Mouse (Mus musculus) lung, embryonic 14.5 days (tissue): ENCODE results near the gene Bfsp2. TPM values are rescaled to one million over a fixed set of nuclear protein-coding genes. Genes with fewer than 3 reads are reported as not detected.

Experiments
- ATAC-seq: fragments of 200-750 bp; cut with Nextera tagmentation; 2 replicates; pipeline ENCODE4 v1.8.0; 2017; ENCODE audit warnings: mild to moderate bottlenecking, moderate TSS enrichment, moderate library complexity; ENCODE audit not compliant: insufficient read depth
- DNase-seq: peaks from one replicate; pipeline ENCODE4 v3.0.0-alpha.2; 2015
- H3K27ac ChIP-seq: fragments of 300-500 bp; sonication (generic); 2 replicates; pipeline ENCODE4 v1.5.1; 2014; ENCODE audit warnings: low read depth, mild to moderate bottlenecking, moderate library complexity
- H3K27me3 ChIP-seq: fragments of 300-500 bp; sonication (generic); 2 replicates; pipeline ENCODE4 v1.6.1; 2014; ENCODE audit warnings: low read length, control low read depth; ENCODE audit not compliant: insufficient read depth
- H3K36me3 ChIP-seq: fragments of 300-500 bp; sonication (generic); 2 replicates; pipeline ENCODE4 v1.6.1; 2014; ENCODE audit warnings: control low read depth; ENCODE audit not compliant: insufficient read depth
- H3K4me1 ChIP-seq: fragments of 300-500 bp; sonication (generic); 2 replicates; pipeline ENCODE4 v1.6.1; 2014; ENCODE audit warnings: antibody characterized with exemption, control low read depth; ENCODE audit not compliant: insufficient read depth
- H3K4me2 ChIP-seq: fragments of 300-500 bp; sonication (generic); 2 replicates; pipeline ENCODE4 v1.6.1; 2014; ENCODE audit warnings: mild to moderate bottlenecking
- H3K4me3 ChIP-seq: fragments of 300-500 bp; sonication (generic); 2 replicates; pipeline ENCODE4 v1.5.1; 2014; ENCODE audit warnings: low read depth, low read length
- H3K9ac ChIP-seq: fragments of 300-500 bp; sonication (generic); 2 replicates; pipeline ENCODE4 v1.6.1; 2014
- H3K9me3 ChIP-seq: fragments of 300-500 bp; sonication (generic); 2 replicates; pipeline ENCODE4 v1.6.1; 2016; ENCODE audit warnings: low read depth, low read length, control low read depth
- CTCF ChIP-seq: IDR thresholded peaks from 2 replicates; pipeline ENCODE4 v1.5.1; 2016; ENCODE audit warnings: antibody characterized with exemption, low read depth
- WGBS: fragments of 180-500 bp; shearing (Covaris S2); extraction: QIAGEN DNeasy Blood & Tissue Kit; methylation state at CpG from one replicate; pipeline ENCODE4 v1.1.7; 2014; 5-methylcytosine and 5-hydroxymethylcytosine counted together
- polyA plus RNA-seq: library from polyadenylated mRNA; unstranded; fragments of >200 nt; fragmentation: Nextera tagmentation; extraction: Ambion mirVana; gene quantifications from 2 replicates; pipeline ENCODE4 v1.2.1, GENCODE M21; 2014

Gene Bfsp2
- polyA plus RNA-seq, 1 experiment from 2014 or later, result 0.50 TPM

DNA sequence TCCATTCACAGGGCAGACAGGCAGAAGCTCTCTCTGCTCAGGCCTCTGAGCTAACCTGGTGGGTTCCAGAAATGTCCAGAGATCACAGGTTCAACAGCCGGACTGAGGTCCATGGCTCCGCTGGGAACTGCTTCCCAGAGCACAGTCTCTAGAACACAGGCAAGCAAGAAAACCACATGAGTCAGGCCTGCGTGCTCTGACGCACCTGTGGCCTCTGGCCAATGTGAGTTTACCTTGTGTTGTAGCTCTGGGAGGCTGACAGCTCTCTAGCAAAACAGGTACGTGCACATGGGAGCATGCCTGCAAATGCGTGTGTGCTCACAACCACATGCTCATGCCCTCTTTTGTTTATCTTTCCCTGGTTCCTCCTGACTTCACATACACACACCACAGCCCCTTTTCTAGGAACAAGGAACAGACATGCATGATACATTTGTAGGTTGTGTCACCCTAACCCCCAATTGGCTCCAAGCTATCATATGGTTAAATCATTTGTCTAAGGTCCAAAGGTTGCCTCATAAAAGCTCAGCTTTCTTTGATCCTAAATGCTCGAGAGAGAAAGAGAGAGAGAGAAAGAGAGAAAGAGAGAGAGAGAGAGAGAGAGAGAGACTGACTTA, 26.9 kb upstream of the Bfsp2 start:
- 60% methylated on average over 7 of the region's 7 CpGs for WGBS
- DNase-seq, result no peak
- no peak overlapping the region for H3K9ac ChIP-seq
- no peak overlapping the region for H3K4me3 ChIP-seq
- H3K27me3 ChIP-seq, result no peaks in the 10 kb centered on the region
- no peaks in the 10 kb centered on the region for H3K36me3 ChIP-seq
- no peaks in the 10 kb centered on the region for H3K9me3 ChIP-seq
- TF ChIP-seq CTCF, result no peak
- H3K4me2 ChIP-seq, result no peak overlapping the region
- no peaks in the 10 kb centered on the region for H3K4me1 ChIP-seq
- H3K27ac ChIP-seq, result no peak overlapping the region
- no peak for ATAC-seq

DNA sequence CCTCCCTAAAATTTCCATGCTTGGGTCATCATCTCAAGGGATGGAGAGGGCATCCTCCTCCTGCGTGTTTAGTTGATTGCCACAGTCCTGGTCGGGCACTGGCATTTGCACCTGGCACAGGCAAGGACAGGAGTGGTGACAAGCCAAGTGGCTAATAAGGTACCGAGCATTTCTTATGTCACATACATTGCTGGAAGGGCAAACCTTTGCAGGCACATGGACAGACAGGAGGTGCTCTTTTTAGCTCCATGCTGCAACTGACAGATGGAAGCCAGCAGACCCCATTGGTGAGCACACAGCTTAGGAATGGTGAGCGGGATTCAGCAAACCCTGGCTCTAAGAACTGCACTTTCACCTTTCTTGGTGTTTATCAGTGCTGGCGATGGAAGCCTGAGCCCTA, 24.8 kb upstream of the Bfsp2 start:
- no peak for ATAC-seq
- H3K4me1 ChIP-seq, result no peaks in the 10 kb centered on the region
- no peak overlapping the region for H3K9ac ChIP-seq
- no peak overlapping the region for H3K4me2 ChIP-seq
- no peak overlapping the region for H3K27ac ChIP-seq
- WGBS, result 70% methylated on average over 5 of the region's 5 CpGs
- DNase-seq, result no peak
- H3K36me3 ChIP-seq, result no peaks in the 10 kb centered on the region
- no peak for TF ChIP-seq CTCF
- no peak overlapping the region for H3K4me3 ChIP-seq
- H3K9me3 ChIP-seq, result no peaks in the 10 kb centered on the region
- no peaks in the 10 kb centered on the region for H3K27me3 ChIP-seq

GRCm38 (mm10) chr9:103504646-103505045, 24.4 kb upstream of the Bfsp2 start:
- H3K4me2 ChIP-seq, result no peak overlapping the region
- ATAC-seq (no peak), DNase-seq (no peak)
- no peaks in the 10 kb centered on the region for H3K27me3 ChIP-seq
- no peak overlapping the region for H3K9ac ChIP-seq
- no peaks in the 10 kb centered on the region for H3K36me3 ChIP-seq
- no peaks in the 10 kb centered on the region for H3K9me3 ChIP-seq
- H3K4me1 ChIP-seq, result no peaks in the 10 kb centered on the region
- WGBS, result 79% methylated on average over 1 of the region's 1 CpGs
- H3K27ac ChIP-seq, result no peak overlapping the region
- H3K4me3 ChIP-seq, result no peak overlapping the region
- TF ChIP-seq CTCF, result no peak

GRCm38 (mm10) chr9:103503586-103504298, 23.5 kb upstream of the Bfsp2 start:
- H3K27ac ChIP-seq, result no peak overlapping the region
- no peak overlapping the region for H3K9ac ChIP-seq
- DNase-seq (no peak), ATAC-seq (no peak)
- H3K27me3 ChIP-seq, result no peaks in the 10 kb centered on the region
- H3K4me1 ChIP-seq, result no peaks in the 10 kb centered on the region
- H3K4me2 ChIP-seq, result no peak overlapping the region
- no peaks in the 10 kb centered on the region for H3K36me3 ChIP-seq
- H3K4me3 ChIP-seq, result no peak overlapping the region
- TF ChIP-seq CTCF, result no peak
- H3K9me3 ChIP-seq, result no peaks in the 10 kb centered on the region
- WGBS, result 90% methylated on average over 3 of the region's 3 CpGs

DNA sequence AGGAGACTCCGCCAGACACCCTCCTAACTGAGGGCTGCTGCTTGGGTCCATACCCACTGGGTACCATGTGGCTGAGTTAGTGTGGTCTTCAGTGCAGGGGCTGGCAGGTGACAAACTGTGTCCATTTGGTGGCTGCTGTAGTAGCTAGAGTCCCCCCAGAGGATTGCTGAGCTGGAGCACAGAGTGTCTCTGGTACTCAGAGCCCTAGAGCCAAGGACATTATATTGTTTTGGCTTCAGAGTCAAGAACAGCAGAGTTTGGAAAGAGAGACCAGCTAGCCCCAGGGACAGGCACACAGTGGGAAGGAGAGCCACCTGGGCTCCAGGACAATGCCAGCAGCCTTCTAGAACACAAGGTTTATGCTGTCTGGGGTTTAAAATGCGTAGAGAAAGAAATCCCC, 22.4 kb upstream of the Bfsp2 start:
- no peak overlapping the region for H3K4me3 ChIP-seq
- 88% methylated on average over 2 of the region's 2 CpGs for WGBS
- TF ChIP-seq CTCF, result no peak
- no peaks in the 10 kb centered on the region for H3K9me3 ChIP-seq
- H3K27me3 ChIP-seq, result no peaks in the 10 kb centered on the region
- no peak overlapping the region for H3K9ac ChIP-seq
- no peak for DNase-seq
- H3K27ac ChIP-seq, result no peak overlapping the region
- no peak overlapping the region for H3K4me2 ChIP-seq
- H3K36me3 ChIP-seq, result no peaks in the 10 kb centered on the region
- H3K4me1 ChIP-seq, result no peaks in the 10 kb centered on the region
- ATAC-seq, result no peak

GRCm38 (mm10) chr9:103501861-103502364, 21.7 kb upstream of the Bfsp2 start:
- TF ChIP-seq CTCF, result no peak
- Histone ChIP-seq H3K9ac (no peak overlapping the region), H3K4me3 (no peak overlapping the region), H3K9me3 (no peaks in the 10 kb centered on the region), H3K4me1 (no peaks in the 10 kb centered on the region), H3K27ac (no peak overlapping the region), H3K36me3 (no peaks in the 10 kb centered on the region), H3K27me3 (no peaks in the 10 kb centered on the region), H3K4me2 (no peak overlapping the region)
- WGBS, result 18% methylated on average over 14 of the region's 14 CpGs
- DNase-seq (no peak), ATAC-seq (no peak)

DNA sequence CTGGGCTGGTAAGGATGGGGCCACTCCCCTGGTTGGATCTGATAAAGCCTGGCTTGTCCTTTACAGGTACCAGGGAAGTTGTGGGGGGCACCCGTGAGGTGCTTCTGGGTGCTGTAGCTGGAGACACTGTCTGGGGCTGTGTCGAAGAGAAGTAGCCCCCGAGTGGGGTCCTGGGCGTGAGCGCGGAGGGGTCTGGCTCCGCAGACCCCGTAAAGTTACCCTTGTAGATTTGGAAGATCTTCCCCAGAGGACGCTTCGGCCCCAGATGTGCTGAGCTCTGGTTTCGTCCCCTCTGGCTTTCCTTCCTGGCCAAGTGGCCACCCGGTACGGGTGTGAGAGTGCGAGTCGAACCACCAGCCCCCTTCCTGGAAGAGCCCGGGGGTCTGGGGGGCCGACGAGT, 19.1 kb upstream of the Bfsp2 start:
- no peak for TF ChIP-seq CTCF
- H3K36me3 ChIP-seq, result no peaks in the 10 kb centered on the region
- ATAC-seq (no peak), DNase-seq (no peak)
- no peak overlapping the region for H3K27ac ChIP-seq
- no peak overlapping the region for H3K9ac ChIP-seq
- H3K4me3 ChIP-seq, result no peak overlapping the region
- H3K9me3 ChIP-seq, result no peaks in the 10 kb centered on the region
- H3K4me1 ChIP-seq, result no peaks in the 10 kb centered on the region
- H3K27me3 ChIP-seq, result no peaks in the 10 kb centered on the region
- 89% methylated on average over 18 of the region's 18 CpGs for WGBS
- H3K4me2 ChIP-seq, result no peak overlapping the region
